Mouse (Mus musculus) CD8-positive naive resting alpha-beta T cell, adult 57 days (primary cell): ENCODE data around the gene Edaradd. TPM values are rescaled to one million over a fixed set of nuclear protein-coding genes. Genes with fewer than 3 reads are reported as not detected.

Source experiments
- total RNA-seq: library from RNA; stranded (reverse); gene quantifications from one replicate; pipeline ENCODE4 v1.2.4, GENCODE M21; 2023

The Edaradd gene
- 1.7 TPM for total RNA-seq

DNA sequence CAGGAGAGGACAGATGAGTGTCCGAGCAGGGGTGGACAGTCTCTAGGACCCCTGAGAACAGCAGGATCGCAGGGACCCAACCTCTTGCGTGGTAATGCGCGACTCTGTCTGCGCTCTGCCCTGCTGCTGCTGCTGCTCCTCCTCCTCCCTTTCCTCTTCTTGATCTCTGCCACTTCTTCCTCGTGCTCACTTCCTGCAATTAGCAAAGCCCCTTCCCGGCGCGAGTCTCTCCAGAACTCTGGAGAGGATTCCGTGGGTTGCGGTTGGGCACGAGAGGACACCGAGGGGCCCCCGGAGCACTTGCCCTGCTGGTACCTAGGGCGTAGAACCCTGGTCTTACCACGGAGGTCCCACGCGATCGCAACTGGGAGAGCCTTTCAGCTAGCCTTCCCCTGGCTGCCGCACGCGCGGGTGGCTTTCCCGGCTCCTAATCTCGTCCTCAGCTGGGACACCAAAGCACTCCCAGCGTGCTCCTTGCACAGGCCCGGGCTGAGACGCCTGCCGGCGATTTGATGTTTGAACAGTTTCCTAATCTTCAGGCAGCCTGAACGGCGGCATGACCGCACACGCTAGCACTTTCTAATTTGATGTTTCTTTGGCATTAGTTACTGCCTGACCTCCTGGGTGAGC is at the start of gene Edaradd:
Gene Edaradd (minus strand): TSS at position 484 of the 630 bp plus-strand sequence.

DNA sequence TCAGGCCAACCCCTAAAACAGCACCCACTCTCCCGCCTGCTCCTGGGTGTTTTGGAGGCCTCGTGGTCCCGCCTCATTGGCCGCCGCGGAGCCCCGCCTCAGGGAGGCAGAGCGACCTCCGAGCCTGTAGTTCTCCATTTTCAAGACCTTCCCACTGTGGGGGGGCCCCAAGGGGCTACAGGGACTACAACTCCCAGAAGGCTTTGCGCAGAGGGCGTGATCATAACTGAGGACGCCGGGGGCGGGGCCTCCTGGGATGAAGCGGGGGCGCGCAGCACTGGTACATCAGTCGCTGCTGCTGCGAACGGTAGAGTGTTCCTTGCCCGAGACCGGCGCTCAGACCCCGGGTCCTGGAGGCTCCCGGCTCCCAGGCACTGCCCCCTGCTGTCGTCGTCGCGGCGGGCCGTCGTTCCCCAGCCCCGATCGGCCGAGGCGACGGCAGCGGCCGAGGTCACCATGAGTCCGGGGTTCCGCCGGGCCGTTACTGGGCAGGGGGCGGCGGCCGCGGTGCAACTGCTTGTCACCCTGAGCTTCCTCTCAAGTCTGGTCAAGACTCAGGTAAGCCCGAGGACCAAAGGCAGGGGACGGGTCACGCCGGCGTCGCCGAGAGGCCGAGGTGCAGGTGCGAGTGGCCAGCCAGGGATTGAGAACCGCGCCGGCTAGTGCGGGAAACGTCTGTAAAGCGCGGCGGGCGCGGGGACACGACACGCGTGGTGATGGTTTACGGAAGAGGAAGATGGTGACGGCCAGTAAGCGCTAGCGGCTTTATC is 45.6 kb upstream of the Edaradd start, which contains the start of gene Ero1lb:
Gene Ero1lb (plus strand): TSS at position 254 of the 770 bp plus-strand sequence.

GRCm38 (mm10) chr13:12464844-12465243 is 55.4 kb downstream of the Edaradd start, which contains the start of gene Lgals8:
Gene Lgals8, minus strand, starts transcription at chr13:12464944.

Other genes with a start within 250 kb of the Edaradd start
- gene Actn2, start 179.7 kb downstream of the Edaradd start, total RNA-seq = 48.9 TPM
- gene Heatr1, start 125.4 kb downstream of the Edaradd start, total RNA-seq = 89.5 TPM
- 83.4 TPM for gene Lgals8, start 55.5 kb downstream of the Edaradd start, total RNA-seq
- gene Ero1lb, start 45.4 kb upstream of the Edaradd start, total RNA-seq = 19.5 TPM